Mouse (Mus musculus) olfactory bulb, adult 2 months (tissue): ENCODE measurements at regions not wholly inside any gene's neighbourhood (a gene's known extent, or its start where the extent isn't known, plus 50 kb on each side); places are given as distances from the start of the nearest gene placed in this dataset.

Experiments used
- CTCF ChIP-seq: fragments of 200-500 bp; IDR thresholded peaks from 2 replicates; pipeline ENCODE4 v1.5.1; 2012; ENCODE audit warnings: low read depth, mild to moderate bottlenecking, low read length, moderate library complexity; ENCODE audit not compliant: insufficient read depth
- POLR2A ChIP-seq: fragments of 200-500 bp; IDR thresholded peaks from 2 replicates; pipeline ENCODE4 v1.6.1; 2012; ENCODE audit warnings: mild to moderate bottlenecking, low read depth, low read length, moderate library complexity; ENCODE audit not compliant: insufficient read depth

GRCm38 (mm10) chr8:49326980-49327379 is 483.2 kb upstream of the Tenm3 start:
- TF ChIP-seq CTCF (no peak), POLR2A (no peak)
